Mouse (Mus musculus) urinary bladder, postnatal 25 days (tissue): ENCODE data around the gene Fbxl13.

Experiments used
- DNase-seq: peaks from one replicate; pipeline ENCODE4 v3.0.0; 2022; ENCODE audit warnings: low spot score

The Fbxl13 gene

DNA sequence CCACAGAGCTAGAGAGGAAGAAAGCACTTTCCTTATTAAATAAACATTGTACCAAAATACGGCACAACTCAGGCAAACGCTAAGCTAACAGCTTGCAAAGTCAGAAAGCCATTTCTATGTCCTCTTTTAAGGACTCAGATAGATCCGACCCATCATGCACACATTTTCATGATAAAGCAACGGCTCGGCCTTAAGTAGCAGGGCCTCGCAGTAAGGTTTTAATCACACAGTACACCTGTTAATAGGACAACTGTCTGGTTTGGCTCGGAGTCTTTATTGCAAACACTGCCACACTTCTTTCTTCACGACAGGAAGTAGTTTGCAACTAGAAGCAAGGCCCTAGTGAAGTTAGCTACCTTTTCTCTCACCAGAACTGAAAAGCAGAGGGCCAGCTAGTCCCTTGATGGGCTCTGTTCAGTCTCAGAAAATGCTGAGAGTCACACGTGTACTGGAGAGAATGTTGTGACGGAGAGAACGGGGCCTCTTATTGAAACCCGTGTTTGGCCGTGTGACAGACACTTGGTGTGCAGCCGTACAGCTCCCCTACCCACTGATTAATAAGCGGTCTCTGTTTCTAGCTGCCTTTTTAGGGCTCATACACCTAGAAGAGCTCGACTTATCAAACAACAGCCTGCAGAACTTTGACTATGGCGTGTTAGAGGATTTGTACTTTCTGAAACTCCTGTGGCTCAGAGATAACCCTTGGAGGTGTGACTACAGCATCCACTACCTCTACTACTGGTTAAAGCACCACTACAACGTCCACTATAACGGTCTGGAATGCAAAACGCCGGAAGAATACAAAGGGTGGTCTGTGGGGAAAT is 70.8 kb downstream of the Fbxl13 start:
- DNase-seq: no peak

DNA sequence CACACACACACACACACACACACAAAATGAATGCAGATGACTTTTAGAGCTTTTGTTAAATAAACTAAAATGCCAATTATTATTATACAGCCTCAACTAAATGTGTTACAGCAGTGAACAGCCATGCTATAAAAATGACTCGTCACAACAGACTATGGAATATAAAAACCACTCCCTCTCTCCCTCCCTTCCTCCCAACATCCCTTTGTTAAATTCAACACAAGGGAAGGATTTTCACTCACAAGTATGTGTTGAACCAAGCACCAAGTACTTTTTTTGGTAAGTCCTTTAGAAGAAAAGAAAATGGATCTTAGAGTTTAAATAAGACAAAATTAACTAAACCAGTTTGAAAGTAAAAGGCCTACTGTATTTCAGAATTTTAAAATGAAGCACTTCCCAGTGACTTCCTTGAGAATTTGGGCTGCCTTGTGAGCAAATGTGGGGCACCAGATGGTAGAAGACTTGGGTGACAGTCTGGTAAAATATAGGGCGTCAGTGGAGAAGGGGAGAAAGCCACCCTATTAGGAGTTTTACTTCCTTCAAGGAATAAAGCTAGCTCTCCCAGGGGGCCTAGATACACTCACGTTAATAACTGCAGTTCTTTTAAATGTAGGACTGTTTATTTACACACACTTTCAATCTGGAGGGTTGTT is 72.5 kb downstream of the Fbxl13 start:
- no peak for DNase-seq

DNA sequence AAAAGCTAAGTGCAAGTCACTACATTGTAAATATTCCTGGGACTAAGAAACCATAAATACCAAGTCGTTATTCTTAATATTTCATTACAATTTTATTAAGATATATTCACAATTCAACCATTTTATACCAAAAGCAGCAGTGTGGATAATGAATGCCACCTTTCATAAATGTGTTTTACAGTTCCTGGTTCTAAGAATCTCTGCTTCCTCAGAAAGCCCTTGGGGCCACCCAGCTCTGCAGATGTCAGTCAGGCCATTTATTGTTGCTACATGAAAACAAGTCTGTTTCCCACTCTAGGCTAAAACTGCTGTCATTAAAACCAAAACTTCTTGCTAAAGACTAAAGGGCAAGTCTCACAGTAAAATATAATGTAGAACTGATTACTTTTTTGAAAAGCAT is 77.7 kb downstream of the Fbxl13 start:
- no peak for DNase-seq

DNA sequence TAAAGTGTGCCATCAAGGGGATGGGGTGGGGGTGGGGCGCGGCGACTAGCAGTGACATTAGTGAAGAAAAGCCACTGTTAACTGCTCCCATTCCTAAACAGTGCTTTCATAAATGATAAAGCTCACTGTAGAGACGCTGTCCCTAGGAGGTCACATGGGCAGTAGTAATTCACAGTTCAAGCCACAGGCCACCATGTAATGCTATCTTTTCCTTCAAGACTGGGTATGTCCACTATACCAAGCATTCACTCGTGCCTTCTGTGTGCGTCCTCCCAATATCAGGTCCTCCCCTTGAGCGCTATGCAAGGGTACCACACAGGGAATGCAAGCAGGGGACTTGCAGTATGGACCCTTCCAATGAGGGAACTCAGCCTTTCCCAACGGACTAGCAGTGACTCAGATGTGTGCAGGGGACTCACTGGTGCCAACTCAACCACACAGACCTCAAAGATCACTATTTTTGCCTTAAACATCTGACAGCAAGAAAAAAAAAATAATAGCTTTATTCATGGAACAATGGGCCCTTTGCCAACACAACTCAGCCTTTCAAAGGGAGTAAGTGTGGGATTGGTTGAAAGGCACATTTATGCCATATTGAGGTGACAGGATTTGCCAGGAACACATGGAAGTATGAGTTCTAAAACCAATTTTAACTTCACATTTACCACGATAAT is 79.9 kb downstream of the Fbxl13 start:
- DNase-seq: no peak

DNA sequence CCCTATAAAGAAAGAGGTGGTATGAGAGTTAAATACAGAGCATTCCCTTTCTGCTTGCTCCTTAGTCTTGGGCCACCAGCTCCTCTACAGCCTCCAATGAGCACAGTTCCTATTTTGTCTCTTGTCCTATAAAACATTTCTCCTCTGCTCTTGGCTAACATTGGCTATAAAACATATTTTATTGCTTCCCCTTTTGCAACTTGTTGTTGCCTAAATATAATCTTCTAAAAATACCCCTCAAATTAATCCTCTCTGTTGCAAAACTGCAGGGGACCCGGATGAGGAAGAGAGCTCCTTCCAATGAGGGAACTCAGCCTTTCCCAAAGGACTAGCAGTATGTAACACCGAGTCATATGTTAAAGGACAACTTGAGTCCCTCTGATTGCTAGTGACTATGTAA is 81.5 kb downstream of the Fbxl13 start:
- DNase-seq: no peak

DNA sequence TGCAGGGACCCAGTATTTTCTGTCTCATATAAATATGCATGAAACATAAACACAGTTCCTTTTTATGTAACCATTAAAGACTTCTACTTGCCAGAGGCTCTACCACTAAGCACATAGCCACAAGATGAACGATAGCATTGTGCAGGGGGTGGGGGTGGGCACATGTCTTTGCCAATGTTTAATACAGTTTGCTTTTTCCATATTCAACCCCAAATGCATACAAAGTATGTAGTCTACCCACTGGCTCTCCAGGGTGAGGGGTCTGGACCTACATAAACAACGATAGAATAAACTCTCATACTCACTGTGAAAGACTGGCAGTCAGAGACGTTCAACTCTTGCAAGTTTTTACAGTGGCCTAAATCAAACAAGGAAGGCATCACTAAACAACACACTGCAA is 88.9 kb downstream of the Fbxl13 start:
- DNase-seq: no peak

DNA sequence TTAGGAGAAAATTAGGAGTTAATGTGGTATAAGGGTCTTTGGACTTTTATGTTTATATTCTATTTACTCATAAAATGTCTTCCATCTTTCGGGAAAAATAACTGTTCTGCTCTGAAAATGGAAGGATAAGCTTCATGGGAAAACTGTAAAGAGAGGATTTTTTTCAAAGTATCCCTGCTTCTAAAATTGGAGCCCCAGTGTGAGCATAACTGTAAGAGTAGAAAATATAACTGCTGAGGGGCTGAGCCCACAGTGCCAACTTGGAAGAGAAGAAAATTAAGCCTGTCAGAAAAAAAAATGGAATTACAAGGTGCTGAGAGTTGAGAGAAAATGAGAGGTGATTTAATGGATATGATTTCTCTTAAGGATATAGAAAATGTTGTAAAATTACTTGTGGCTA is 90.7 kb downstream of the Fbxl13 start:
- DNase-seq: no peak

DNA sequence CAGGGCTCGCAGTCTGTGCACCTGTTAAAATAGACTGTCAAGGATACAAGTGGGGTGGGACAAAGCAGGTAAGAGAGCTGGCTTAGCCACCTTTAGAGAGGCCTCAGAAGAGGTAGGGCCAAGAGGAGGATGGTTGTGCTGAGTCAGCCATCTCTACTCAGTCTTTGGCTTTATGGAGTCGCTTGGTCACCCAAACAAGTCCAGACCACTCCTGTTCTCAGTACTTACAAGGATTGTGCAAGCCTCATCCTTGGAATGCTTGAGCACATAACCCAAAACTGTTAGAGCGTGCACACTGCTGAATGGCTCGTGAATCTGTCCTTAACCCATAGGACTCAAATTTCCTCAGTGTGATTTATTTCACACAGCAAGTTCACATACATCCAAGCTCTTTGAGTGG is 91.7 kb downstream of the Fbxl13 start:
- DNase-seq: no peak

DNA sequence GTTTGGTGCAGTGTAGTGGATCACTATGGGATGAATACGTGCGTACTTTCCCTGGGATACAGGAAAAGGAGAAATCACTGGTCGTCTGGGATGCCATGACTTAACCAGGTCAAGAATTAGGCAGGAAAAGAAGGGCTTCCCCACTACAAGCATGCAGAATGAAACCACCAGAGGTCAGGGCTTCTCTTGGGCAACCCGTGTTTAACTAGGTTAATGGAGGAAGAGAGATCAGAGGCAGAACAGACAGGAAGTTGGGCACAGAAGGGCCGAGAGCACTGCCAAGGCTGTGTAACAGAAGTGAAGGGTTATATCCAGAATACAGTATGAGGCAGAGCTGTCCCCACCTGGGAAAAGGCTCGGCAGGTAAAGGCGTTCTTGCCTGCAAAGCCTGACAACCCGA is 98.4 kb downstream of the Fbxl13 start:
- DNase-seq: no peak

DNA sequence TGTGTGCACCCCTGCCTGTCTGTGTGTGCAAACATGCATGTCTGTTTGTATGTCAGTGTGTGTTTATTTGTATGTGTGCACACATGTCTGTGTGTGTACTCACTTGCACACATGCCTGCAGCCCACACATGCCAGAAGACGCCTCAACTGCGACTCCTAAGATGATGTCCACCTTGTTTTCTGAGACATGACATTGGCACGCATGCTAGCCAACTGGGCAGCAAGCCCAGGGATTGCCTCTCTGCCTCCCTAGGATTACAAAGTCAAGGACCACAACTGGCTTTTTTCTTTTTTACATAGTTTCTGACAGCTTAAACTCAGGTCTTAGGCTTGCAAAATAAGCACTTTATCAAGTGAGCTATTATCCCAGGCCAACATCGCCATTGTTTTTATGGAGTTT is 99.6 kb downstream of the Fbxl13 start:
- no peak for DNase-seq

DNA sequence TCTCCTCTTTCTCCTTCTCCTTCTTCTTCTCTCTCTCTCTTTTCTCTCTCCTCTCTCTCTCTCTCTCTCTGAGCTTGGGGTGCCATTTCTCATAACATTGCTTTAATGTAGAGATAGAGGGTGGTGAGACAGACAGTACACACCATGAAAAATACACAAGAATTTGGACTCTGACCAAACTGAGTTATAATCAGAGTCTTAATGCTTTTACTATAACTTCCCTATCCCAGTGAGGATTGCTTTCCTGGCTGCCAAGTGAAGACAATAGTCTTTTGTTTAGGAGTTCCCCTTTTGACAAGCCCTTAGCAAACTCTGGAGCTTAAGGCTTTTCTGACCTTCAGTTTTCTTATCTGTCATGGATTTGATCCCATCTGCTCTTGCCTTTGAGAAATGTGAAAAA is 100.2 kb downstream of the Fbxl13 start:
- no peak for DNase-seq

DNA sequence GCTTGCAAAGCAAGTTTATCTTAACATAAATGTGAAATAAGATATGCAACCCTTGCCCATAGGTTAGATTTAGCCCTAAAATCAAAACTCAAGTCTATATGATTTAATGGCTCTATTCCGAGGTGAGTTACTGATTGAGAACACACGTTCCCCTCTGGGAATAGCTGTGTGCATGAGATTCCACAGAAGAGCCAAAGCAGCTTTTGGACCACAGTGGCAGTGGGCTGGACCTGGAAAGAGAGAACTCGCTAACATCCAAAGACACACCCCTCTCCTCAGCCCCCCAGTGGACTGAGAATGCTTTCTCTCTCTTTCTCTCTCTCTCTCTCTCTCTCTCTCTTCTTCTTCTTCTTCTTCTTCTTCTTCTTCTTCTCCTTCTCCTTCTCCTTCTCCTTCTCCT is 100.6 kb downstream of the Fbxl13 start:
- no peak for DNase-seq

DNA sequence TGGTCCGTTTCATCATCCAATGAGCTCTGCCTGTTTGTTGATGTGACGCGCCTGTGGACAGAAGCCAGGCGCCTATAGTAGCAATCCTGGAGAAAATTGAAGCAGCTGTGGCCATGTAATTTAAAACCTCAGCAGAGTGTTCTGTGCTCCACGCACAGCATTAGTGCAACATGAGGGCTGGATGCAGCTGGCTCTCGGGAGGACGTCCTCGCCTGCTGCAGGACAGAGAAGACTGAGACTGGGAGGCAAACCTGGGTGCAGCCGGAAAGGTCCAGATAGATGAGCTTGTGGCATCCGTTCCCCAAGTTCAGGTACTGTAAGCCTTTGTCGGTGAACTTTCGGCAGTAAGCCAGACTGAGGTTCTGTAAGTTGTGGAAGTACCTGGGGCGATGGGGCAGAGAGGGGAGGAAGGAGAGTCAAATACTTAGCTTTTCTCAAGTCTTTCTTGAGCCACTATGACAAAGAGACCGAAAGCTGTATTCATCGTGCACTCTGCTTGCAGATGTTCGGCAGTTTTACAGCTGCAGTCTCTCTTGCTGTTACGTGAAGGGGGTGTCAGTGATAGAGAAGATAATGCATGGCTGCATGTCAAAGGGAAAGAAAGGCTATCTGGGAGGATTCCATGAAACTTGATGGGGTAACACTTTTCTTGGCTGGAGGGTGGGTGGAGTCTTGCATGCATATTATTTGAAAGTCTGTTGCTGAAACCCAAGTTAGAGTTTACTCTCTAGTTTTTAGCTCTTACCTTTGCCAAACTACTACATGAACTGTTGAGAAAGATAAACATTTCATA is 101.8 kb downstream of the Fbxl13 start, which contains the start of gene Lrrc17:
Lrrc17 (plus strand) TSS at position 151 of the 793 bp plus-strand sequence.
- no peak for DNase-seq

DNA sequence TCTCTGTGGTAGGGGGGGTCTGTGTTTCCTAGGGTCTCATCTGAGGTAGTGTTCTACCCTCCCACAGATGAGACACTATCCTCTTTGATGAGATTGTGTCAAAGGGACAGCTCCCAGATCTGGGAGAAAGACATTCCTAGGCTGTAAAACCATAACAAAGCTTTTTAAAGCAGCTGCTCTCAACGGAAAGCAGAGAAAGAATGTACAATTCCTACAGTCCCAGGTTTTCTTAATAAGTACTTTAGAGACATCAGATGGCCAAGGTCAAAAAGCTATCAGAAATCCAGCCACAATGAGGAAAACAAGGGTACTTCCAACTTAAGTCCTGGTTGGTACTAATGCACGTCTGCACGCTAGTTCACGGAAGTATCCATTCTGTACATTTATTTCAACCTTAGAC is 103.2 kb downstream of the Fbxl13 start:
- no peak for DNase-seq

DNA sequence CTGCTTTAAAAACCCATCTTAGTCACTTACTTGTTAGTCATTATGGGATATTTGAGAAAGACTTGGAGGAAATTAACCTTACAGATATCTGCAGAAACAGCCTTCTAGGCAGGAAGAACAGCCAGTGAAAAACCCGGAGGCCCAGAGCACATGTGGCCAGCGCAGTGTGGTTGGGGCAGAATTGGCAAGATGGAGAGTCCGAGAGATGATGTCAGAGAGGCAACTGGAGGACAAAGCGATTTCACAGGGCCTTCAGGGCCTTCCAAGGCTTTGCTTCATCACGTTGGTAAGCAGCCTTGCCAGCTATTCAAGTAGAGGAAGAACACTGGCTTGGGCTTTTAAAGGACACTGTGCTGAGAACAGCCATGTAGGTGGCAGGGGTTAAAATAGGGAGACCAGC is 112.5 kb downstream of the Fbxl13 start:
- no peak for DNase-seq

DNA sequence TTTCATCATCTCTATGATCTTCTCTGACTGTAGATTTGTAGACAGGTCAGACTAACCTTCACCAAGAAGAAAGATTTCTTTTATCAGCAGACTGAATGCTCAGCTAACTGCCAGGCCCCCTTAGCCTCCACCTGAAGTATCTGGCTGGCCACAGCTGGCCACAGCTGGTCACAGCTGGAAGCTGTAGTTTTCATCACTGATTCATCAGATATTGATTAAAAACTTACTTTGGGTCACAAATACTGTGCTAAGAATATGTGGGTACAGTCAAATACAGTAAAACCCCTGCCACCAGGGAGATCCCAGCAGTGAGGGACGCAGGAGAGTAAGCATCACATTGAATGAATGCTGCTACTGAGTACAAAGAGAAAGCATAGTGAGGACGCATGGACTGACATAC is 113.3 kb downstream of the Fbxl13 start:
- no peak for DNase-seq

DNA sequence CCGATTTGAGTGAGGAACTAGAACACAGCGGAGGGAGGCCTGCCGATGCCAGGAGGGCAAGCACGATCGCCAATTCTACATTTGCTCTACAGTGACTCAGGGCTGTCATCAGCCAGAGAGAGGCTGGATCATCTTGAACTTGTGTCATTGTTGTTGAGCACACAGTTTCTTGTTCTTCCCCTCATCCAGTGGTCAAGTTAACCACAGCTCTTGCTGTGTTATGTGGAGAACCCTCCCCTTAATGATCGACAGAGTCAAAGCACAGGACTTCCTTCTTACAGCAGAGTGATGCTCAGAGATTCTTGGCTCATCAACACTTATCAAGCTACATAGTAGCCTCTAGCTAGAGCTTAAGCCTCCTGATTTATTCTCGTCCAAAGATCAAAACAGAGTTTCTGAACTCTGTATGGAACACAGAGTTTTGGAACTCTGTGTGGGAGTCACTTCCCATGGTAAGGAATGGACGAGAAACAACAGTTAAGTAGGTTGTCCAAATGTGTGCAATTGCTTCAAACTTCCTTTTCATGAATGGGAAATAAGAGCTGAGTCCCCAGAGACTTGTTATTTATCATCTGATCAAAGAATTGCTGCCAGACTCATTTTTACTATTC is 116.2 kb downstream of the Fbxl13 start:
- DNase-seq: no peak

DNA sequence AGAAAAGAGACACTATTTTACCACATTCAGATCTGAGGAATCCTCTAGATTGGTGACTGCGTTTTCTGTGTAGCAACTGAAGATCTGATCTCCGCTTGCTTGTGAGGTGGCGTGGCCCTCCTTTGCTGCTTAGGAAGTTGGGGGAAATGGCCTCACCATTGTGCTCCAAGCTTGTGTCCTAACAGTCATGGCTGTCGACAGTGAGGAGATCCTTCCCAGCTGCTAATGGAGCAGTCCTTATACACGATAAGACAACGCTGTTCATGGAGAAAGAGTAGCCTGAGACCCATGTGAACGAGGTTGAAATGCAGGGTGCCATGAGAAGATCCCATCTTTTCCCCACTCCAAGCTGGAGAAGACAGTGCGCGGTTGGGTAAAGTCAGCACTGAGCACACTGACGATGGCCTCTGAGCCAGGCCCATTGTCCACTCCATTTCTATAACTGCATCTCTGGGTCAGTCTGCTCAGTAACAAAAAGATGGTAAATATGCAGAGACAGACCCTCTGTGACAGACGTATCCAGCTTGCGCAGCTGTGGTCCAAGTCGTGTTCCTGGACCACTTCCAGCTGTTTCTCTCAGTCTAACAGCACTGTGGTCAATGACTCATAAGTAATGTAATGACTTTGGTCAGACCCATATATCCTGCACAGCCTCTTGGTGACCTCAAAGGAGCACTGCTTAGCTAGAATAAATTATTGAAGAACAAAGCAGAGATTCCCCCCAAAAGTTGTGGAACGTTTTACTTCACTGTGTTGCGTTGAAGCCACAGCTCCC is 117.2 kb downstream of the Fbxl13 start:
- DNase-seq: no peak

DNA sequence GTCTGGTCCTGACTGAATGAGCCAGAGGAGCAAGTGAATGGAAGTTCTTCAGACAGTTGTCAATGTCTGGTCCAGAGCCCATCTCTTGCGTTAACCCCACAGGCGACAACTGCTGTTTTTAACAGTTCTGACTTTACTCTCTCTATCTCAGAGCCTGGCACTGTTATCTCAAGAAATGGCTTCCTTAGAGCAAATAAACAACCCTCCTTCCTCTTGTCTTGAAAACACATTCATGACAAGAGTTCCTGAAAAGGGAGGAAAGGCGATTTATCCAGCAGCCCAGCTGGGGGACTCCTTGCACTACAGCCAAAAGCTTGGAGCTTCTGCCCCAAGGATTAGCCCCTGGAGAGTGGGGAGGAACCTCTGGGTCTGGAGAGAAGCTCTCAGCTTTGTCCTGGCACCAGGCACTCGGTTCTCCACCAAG is 117.9 kb downstream of the Fbxl13 start:
- DNase-seq: no peak

DNA sequence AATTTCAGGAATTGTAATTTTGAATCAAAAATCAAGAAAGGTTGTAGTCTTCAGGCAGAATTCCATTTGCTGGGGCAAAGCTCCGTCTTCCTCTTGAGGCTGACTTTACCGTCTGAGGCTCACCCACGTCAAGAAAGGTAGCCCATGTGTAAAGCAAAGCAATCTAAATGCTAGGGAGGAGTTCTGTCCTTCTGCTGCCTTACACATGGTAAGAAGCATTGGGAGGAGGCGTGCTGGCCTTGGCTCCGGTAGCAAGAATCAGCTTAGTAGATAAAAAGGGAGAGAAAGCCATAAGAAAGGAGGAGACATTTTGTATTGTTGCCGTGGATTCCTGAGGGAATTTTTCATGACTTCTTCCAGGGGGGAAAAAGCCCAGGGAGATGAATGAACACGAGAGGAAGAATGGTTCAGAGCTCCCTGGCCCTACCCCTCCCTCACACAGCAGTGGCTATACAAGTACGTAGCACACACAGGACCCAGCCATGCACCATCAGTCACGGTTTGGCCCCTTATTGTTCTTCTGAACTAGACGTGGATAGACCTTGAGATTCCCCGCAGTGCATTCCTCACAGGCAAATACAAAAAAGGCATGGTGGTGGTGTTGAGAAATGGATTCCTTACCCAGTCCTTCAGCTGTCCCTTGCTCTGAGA is 118.5 kb downstream of the Fbxl13 start:
- DNase-seq: no peak

DNA sequence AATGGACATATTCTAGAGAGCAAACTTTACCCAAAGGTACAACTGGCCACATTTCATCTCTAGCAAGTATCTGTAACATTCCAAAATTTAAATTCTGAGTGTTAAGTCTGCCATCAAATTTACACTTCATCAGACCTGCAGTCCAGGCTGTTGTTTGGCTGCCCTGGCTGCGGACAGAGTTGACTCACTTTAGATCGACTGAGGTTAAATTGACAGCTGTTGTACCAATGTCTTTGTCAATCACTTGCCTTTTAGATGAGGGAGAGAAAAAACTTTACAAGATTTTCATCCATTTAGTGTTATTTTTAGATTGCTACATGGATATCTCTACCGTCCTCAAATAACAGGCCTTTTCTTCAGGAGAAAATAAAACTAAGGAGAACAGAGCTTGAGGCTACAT is 126.3 kb downstream of the Fbxl13 start:
- no peak for DNase-seq
